Mouse (Mus musculus): Measurements from ENCODE around the gene Rbfox1. TPM values are rescaled to one million over a fixed set of nuclear protein-coding genes. Genes with fewer than 3 reads are reported as not detected.

The Rbfox1 gene
- polyA plus RNA-seq (2014; fragmentation: Illumina TruSeq; extraction: RNeasy Lipid Tissue Mini Kit (QIAGEN cat#74804); ENCODE audit: low read depth, low replicate concordance): 3.6 TPM

GRCm38 (mm10) chr16:5884746-5885689 lies at the start of gene Rbfox1:
Gene Rbfox1 (plus strand): TSS chr16:5885355.

Measured in adrenal gland, adult 10 weeks (tissue).